Mouse (Mus musculus) forelimb bud, embryonic 11.5 days (tissue): ENCODE measurements at regions not wholly inside any gene's neighbourhood (a gene's known extent, or its start where the extent isn't known, plus 50 kb on each side); places are given as distances from the start of the nearest gene placed in this dataset.

Experiments used
- DNase-seq: peaks from one replicate; pipeline ENCODE4 v3.0.0-alpha.2; 2012; ENCODE audit warnings: low read depth, low spot score

- DNase-seq: no peak
Measured at GRCm38 (mm10) chr3:137100627-137101404, 240.1 kb upstream of the Emcn start.

GRCm38 (mm10) chr3:137105930-137106329 is 234.9 kb upstream of the Emcn start:
- DNase-seq: no peak

GRCm38 (mm10) chr3:137108197-137108596 is 232.7 kb upstream of the Emcn start:
- no peak for DNase-seq

GRCm38 (mm10) chr3:137109786-137110185 is 231.1 kb upstream of the Emcn start:
- DNase-seq: no peak

- no peak for DNase-seq
Measured at GRCm38 (mm10) chr3:137110485-137110884, 230.4 kb upstream of the Emcn start.

- DNase-seq: no peak
Measured at GRCm38 (mm10) chr3:137129967-137130366, 210.9 kb upstream of the Emcn start.

GRCm38 (mm10) chr3:137142041-137142440 is 198.8 kb upstream of the Emcn start:
- DNase-seq: no peak

- no peak for DNase-seq
Measured at GRCm38 (mm10) chr3:137146062-137146461, 194.8 kb upstream of the Emcn start.

GRCm38 (mm10) chr3:137147405-137147804 is 193.5 kb upstream of the Emcn start:
- no peak for DNase-seq

GRCm38 (mm10) chr3:137150414-137151010 is 190.4 kb upstream of the Emcn start:
- DNase-seq: no peak

- DNase-seq: no peak
Measured at GRCm38 (mm10) chr3:137151431-137151830, 189.4 kb upstream of the Emcn start.

GRCm38 (mm10) chr3:137153234-137153633 is 187.6 kb upstream of the Emcn start:
- DNase-seq: no peak

GRCm38 (mm10) chr3:137154200-137155042 is 186.4 kb upstream of the Emcn start:
- DNase-seq: no peak

GRCm38 (mm10) chr3:137155043-137155404 is 185.8 kb upstream of the Emcn start:
- no peak for DNase-seq

GRCm38 (mm10) chr3:137156250-137156975 is 184.5 kb upstream of the Emcn start:
- DNase-seq: no peak

GRCm38 (mm10) chr3:137189035-137189434 is 151.8 kb upstream of the Emcn start:
- no peak for DNase-seq

GRCm38 (mm10) chr3:137190489-137190888 is 150.4 kb upstream of the Emcn start:
- no peak for DNase-seq

GRCm38 (mm10) chr3:137191009-137191408 is 149.9 kb upstream of the Emcn start:
- DNase-seq: no peak

GRCm38 (mm10) chr3:137193873-137194272 is 147.0 kb upstream of the Emcn start:
- DNase-seq: no peak

- DNase-seq: no peak
Measured at GRCm38 (mm10) chr3:137211667-137212066, 129.2 kb upstream of the Emcn start.

GRCm38 (mm10) chr3:137216036-137216435 is 124.8 kb upstream of the Emcn start:
- no peak for DNase-seq

- no peak for DNase-seq
Measured at GRCm38 (mm10) chr3:137217245-137217644, 123.6 kb upstream of the Emcn start.
